Mouse (Mus musculus) myocyte (in vitro differentiated cells): ENCODE measurements around the gene Btbd11.

Experiments
- E2F4 ChIP-seq: IDR thresholded peaks from one replicate; pipeline ENCODE4 v1.6.1; 2011; ENCODE audit warnings: mild to moderate bottlenecking, control low read depth, moderate library complexity; ENCODE audit not compliant: insufficient read depth
- MAX ChIP-seq: IDR thresholded peaks from one replicate; pipeline ENCODE4 v1.6.1; 2011; ENCODE audit warnings: low read depth, mild to moderate bottlenecking, control low read depth
- MYOD1 ChIP-seq, 3 experiments: IDR thresholded peaks; one replicate each; pipeline ENCODE4 v1.6.1; 2011; ENCODE audit warnings: control low read depth in 2 of 3, low read depth in 2 of 3, mild to moderate bottlenecking in 2 of 3, moderate library complexity in 1 of 3; ENCODE audit not compliant: insufficient read length in 2 of 3, control insufficient read depth in 1 of 3
- MYOG ChIP-seq, 3 experiments: IDR thresholded peaks; one replicate each; pipeline ENCODE4 v1.6.1; 2011; ENCODE audit warnings: control low read depth in 2 of 3, low read depth in 2 of 3, mild to moderate bottlenecking in 2 of 3; ENCODE audit not compliant: insufficient read length in 2 of 3, control insufficient read depth in 1 of 3, insufficient read depth in 1 of 3
- POLR2A ChIP-seq: IDR thresholded peaks from one replicate; pipeline ENCODE4 v1.6.1; 2011; ENCODE audit warnings: low read depth, mild to moderate bottlenecking, control low read depth, moderate library complexity; ENCODE audit not compliant: insufficient read length
- REST ChIP-seq: IDR thresholded peaks from one replicate; pipeline ENCODE4 v1.6.1; 2011; ENCODE audit warnings: mild to moderate bottlenecking, control low read depth, moderate library complexity; ENCODE audit not compliant: insufficient read depth, insufficient read length
- TCF3 ChIP-seq: IDR thresholded peaks from one replicate; pipeline ENCODE4 v1.6.1; 2011; ENCODE audit warnings: low read depth, control low read depth; ENCODE audit not compliant: insufficient read length
- USF1 ChIP-seq: IDR thresholded peaks from one replicate; pipeline ENCODE4 v1.6.1; 2011; ENCODE audit warnings: low read depth, mild to moderate bottlenecking, control low read depth, moderate library complexity

- no peak for TF ChIP-seq REST
- no peak for TF ChIP-seq MYOD1 (IDR thresholded peaks at IDR 0.05; ENCODE audit: control insufficient read depth in 1 of 3, insufficient read length in 2 of 3, low read depth in 2 of 3)
- no peak for TF ChIP-seq POLR2A
- no peak for TF ChIP-seq MYOG (IDR thresholded peaks at IDR 0.05; ENCODE audit: control insufficient read depth in 1 of 3, insufficient read depth in 1 of 3, insufficient read length in 2 of 3, low read depth in 2 of 3)
- TF ChIP-seq MAX: no peak
- no peak for TF ChIP-seq TCF3
- no peak for TF ChIP-seq USF1
- TF ChIP-seq E2F4: no peak
These were observed 116.8 kb downstream of the Btbd11 start for GRCm38 (mm10) chr10:85503453-85503852.
